Mouse (Mus musculus) megakaryocyte progenitor cell, adult 5-6 weeks (primary cell): Measurements from ENCODE around the gene Igf1r. TPM values are rescaled to one million over a fixed set of nuclear protein-coding genes. Genes with fewer than 3 reads are reported as not detected.

Source experiments
- ATAC-seq: replicated peaks from 2 replicates; pipeline ENCODE4 v1.8.0; 2016; ENCODE audit warnings: mild to moderate bottlenecking, moderate TSS enrichment, inconsistent platforms; ENCODE audit not compliant: poor library complexity
- total RNA-seq, 2 experiments: library from RNA; stranded (forward) in 1 of 2; stranded (reverse) in 1 of 2; fragments of 157-497, 149-512 nt in 1 of 2; fragments of 200-1000 nt in 1 of 2; gene quantifications; 2 replicates each; pipeline versions ENCODE4 v1.2.3 to v1.2.4; 2015 to 2017

Gene Igf1r
- total RNA-seq, 2 experiments from 2014 or later = 25.0 to 50.3 TPM

- ATAC-seq = no peak
These were observed 2.6 kb downstream of the Igf1r start for GRCm38 (mm10) chr7:67955276-67955675.

GRCm38 (mm10) chr7:67957376-67957775, 4.7 kb downstream of the Igf1r start:
- ATAC-seq = no peak

GRCm38 (mm10) chr7:67958045-67958444, 5.4 kb downstream of the Igf1r start:
- peak; percentile 59 for ATAC-seq

GRCm38 (mm10) chr7:67960701-67961100, 8.1 kb downstream of the Igf1r start:
- ATAC-seq = no peak

- ATAC-seq = peak; percentile 82
These were observed 9.1 kb downstream of the Igf1r start for GRCm38 (mm10) chr7:67961567-67962267.

- no peak for ATAC-seq
These were observed 11.1 kb downstream of the Igf1r start for GRCm38 (mm10) chr7:67963691-67964090.

- no peak for ATAC-seq
These were observed 15.8 kb downstream of the Igf1r start for GRCm38 (mm10) chr7:67968394-67968793.

- no peak for ATAC-seq
These were observed 16.4 kb downstream of the Igf1r start for GRCm38 (mm10) chr7:67969076-67969475.

- peak; percentile 84 for ATAC-seq
These were observed 20.8 kb downstream of the Igf1r start for GRCm38 (mm10) chr7:67973180-67974014.

- no peak for ATAC-seq
These were observed 29.3 kb downstream of the Igf1r start for GRCm38 (mm10) chr7:67981956-67982355.

- no peak for ATAC-seq
These were observed 30.2 kb downstream of the Igf1r start for GRCm38 (mm10) chr7:67982809-67983208.

GRCm38 (mm10) chr7:67983451-67983850, 30.8 kb downstream of the Igf1r start:
- ATAC-seq = no peak

- peak; percentile 87 for ATAC-seq
These were observed 32.4 kb downstream of the Igf1r start for GRCm38 (mm10) chr7:67985003-67985416.

- peak; percentile 40 for ATAC-seq
These were observed 32.9 kb downstream of the Igf1r start for GRCm38 (mm10) chr7:67985511-67985910.

GRCm38 (mm10) chr7:67986277-67986676, 33.6 kb downstream of the Igf1r start:
- no peak for ATAC-seq

GRCm38 (mm10) chr7:67986816-67987215, 34.2 kb downstream of the Igf1r start:
- ATAC-seq = no peak

- ATAC-seq = no peak
These were observed 36.7 kb downstream of the Igf1r start for GRCm38 (mm10) chr7:67989376-67989775.

GRCm38 (mm10) chr7:67993614-67994013, 41.0 kb downstream of the Igf1r start:
- no peak for ATAC-seq

GRCm38 (mm10) chr7:67994346-67994858, 41.8 kb downstream of the Igf1r start:
- peak; percentile 18; the same call in 1 of the 2 replicates for ATAC-seq

- ATAC-seq = peak; percentile 55
These were observed 42.6 kb downstream of the Igf1r start for GRCm38 (mm10) chr7:67995276-67995675.

GRCm38 (mm10) chr7:67996202-67996960, 43.8 kb downstream of the Igf1r start:
- ATAC-seq = no peak; the same call in 1 of the 2 replicates
